Mouse (Mus musculus) liver, embryonic 13.5 days (tissue): ENCODE measurements around the gene Chchd4. TPM values are rescaled to one million over a fixed set of nuclear protein-coding genes. Genes with fewer than 3 reads are reported as not detected.

Source experiments
- ATAC-seq: fragments of 200-750 bp; cut with Nextera tagmentation; 2 replicates; pipeline ENCODE4 v1.8.0; 2017; ENCODE audit warnings: low read depth, mild to moderate bottlenecking, moderate number of reproducible peaks, moderate library complexity
- DNase-seq: peaks from one replicate; pipeline ENCODE4 v3.0.0; 2022
- H3K27ac ChIP-seq: fragments of 300-500 bp; sonication (generic); 2 replicates; pipeline ENCODE4 v1.5.1; 2015; ENCODE audit warnings: moderate library complexity, mild to moderate bottlenecking, inconsistent platforms
- H3K27me3 ChIP-seq: fragments of 300-500 bp; sonication (generic); 2 replicates; pipeline ENCODE4 v1.6.1; 2015; ENCODE audit warnings: mild to moderate bottlenecking, inconsistent platforms
- H3K36me3 ChIP-seq: fragments of 300-500 bp; sonication (generic); 2 replicates; pipeline ENCODE4 v1.6.1; 2015; ENCODE audit warnings: mild to moderate bottlenecking, inconsistent platforms
- H3K4me1 ChIP-seq: fragments of 300-500 bp; sonication (generic); replicated peaks from 2 replicates; pipeline ENCODE4 v1.6.1; 2015; ENCODE audit warnings: inconsistent platforms
- H3K4me2 ChIP-seq: fragments of 300-500 bp; sonication (generic); 2 replicates; pipeline ENCODE4 v1.6.1; 2015; ENCODE audit warnings: inconsistent platforms, mild to moderate bottlenecking, moderate library complexity
- H3K4me3 ChIP-seq: fragments of 300-500 bp; sonication (generic); replicated peaks from 2 replicates; pipeline ENCODE4 v1.5.1; 2015; ENCODE audit warnings: mild to moderate bottlenecking, inconsistent platforms
- H3K9ac ChIP-seq: fragments of 300-500 bp; sonication (generic); 2 replicates; pipeline ENCODE4 v1.6.1; 2015; ENCODE audit warnings: mild to moderate bottlenecking, inconsistent platforms
- H3K9me3 ChIP-seq: fragments of 300-500 bp; sonication (generic); replicated peaks from 2 replicates; pipeline ENCODE4 v1.6.1; 2016; ENCODE audit warnings: inconsistent platforms
- WGBS: fragments of 180-500 bp; shearing (Covaris S2); methylation state at CpG from one replicate; pipeline ENCODE4 v1.1.7; 2015; ENCODE audit not compliant: insufficient replicate concordance; 5-methylcytosine and 5-hydroxymethylcytosine counted together
- polyA plus RNA-seq: library from polyadenylated mRNA; unstranded; fragments of >200 nt; fragmentation: Nextera tagmentation; extraction: Ambion mirVana; gene quantifications from 2 replicates; pipeline ENCODE4 v1.2.1, GENCODE M21; 2015

Gene Chchd4
- polyA plus RNA-seq, result 24.0 and 24.2 TPM in 2 replicates

DNA sequence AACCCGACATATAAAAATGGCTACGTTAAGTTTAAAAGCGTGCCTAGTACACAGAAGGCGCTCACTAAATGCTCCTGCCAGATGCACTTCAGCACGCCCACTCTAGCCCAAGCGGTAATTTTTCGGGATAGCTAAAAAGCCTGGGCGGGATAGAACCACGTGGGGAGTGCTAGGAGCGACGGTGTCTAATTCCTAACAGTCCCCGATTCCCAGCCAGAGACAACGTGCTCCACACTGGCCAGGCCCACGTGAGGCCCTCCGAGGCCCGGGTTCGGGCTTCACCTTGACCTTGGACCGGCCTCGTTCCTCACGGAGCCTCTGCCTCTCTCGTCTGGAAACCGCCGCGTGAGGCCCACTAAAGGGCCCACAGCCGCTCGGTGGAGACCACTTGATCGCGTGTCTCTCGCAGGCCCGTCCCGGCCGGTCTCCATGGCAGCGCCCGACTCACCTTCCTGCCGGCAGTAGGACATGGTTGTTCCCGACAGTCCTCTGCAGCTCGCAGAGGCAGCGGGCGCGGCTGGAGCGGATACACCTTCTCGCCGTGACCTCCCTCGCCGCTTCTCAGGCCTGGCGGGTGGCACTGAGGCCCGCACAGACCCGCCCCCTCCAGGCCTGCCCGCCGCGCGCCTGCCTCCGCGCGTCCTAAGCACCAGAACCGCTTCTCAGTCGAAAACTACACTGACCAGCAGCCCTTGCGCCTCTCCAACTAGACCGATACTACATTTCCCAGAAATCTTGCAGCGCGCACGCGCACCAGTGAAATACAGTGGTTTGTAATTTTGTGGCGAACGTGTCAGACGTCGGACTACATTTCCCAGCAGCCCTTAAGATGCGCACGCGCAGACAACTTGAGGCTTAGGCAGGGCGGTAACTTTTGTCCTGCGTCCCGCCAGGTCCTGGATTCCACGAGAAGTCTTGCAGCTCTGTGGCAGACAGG, at the start of gene Chchd4, which contains the start of gene Tmem43:
Chchd4 (minus strand) TSS at position 679 of the 937 bp plus-strand sequence.
Tmem43 (plus strand) TSS at position 836 of the 937 bp plus-strand sequence.
- H3K9me3 ChIP-seq, result no peaks in the 10 kb centered on the region
- peaks cover 37% of the 10 kb centered on the region for H3K36me3 ChIP-seq
- under 1% methylated on average over 74 of the region's 74 CpGs for WGBS
- peak within 1 kb of the TSS; percentile 87 for H3K27ac ChIP-seq
- DNase-seq, result peak; percentile 99
- peak within 1 kb of the TSS; percentile 92 for H3K4me3 ChIP-seq
- ATAC-seq, result peak; percentile 97
- no peaks in the 10 kb centered on the region for H3K27me3 ChIP-seq
- H3K4me1 ChIP-seq, result peaks cover 53% of the 10 kb centered on the region
- peak within 1 kb of the TSS; percentile 95 for H3K4me2 ChIP-seq
- peak within 1 kb of the TSS; percentile 93 for H3K9ac ChIP-seq

DNA sequence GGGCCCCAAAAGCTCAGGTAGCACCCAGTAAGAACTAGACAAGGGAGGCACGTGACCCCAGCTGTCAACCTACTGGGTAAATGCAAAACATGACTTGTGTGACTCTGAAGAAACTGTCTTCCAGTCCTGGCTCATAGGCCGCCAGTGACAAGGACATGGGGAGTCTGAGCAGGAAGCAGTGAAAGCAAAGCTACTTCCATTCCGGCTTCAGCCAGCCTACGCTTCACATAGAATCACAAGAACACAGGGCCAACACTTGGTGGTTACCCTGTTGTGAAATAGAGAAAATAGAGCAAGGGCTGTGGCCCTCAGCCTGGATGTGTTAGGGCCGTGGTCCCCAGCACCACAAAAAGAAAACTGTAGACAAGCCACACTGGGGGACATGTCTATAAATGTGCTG, 49.5 kb upstream of the Chchd4 start:
- WGBS, result 84% methylated on average over 5 of the region's 5 CpGs
- Histone ChIP-seq H3K27ac (no peak overlapping the region), H3K36me3 (peaks cover 74% of the 10 kb centered on the region), H3K4me1 (peaks cover 5% of the 10 kb centered on the region), H3K4me3 (no peak overlapping the region), H3K9ac (no peak overlapping the region), H3K4me2 (no peak overlapping the region), H3K27me3 (no peaks in the 10 kb centered on the region), H3K9me3 (no peaks in the 10 kb centered on the region)
- no peak for DNase-seq
- ATAC-seq, result no peak

DNA sequence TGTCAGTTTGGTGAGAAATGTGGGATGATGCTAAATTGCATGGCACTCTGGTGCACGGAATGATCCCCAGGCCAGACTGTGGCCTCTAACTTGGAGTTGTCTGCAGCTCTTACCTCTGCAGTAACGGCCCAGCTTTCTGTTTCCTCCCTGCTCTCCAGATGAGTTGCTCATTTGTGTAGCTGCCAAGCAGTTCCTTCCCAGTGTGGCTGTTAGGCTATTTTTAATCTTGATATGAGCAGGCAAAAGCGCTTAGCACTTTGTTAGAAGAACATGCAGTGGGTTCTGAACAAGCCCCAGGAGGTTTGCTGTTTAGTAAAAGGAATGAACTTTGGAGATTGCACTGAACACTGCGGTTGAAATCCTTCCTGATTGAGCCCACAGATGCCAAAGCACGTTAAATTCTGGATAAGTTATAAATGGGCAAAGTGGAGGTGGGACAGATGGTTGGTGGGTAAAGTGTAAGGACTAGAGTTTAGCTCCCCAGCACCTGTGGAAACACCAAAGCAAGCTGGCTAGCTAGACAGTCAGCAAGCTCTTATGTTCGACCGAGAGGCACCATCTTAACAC, 45.2 kb upstream of the Chchd4 start:
- H3K4me3 ChIP-seq, result no peak overlapping the region
- 78% methylated on average over 7 of the region's 7 CpGs for WGBS
- H3K27ac ChIP-seq, result no peak overlapping the region
- H3K36me3 ChIP-seq, result peaks cover 64% of the 10 kb centered on the region
- H3K4me1 ChIP-seq, result peaks cover 40% of the 10 kb centered on the region
- H3K27me3 ChIP-seq, result no peaks in the 10 kb centered on the region
- no peak overlapping the region for H3K9ac ChIP-seq
- no peak for DNase-seq
- no peaks in the 10 kb centered on the region for H3K9me3 ChIP-seq
- ATAC-seq, result no peak
- no peak overlapping the region for H3K4me2 ChIP-seq

DNA sequence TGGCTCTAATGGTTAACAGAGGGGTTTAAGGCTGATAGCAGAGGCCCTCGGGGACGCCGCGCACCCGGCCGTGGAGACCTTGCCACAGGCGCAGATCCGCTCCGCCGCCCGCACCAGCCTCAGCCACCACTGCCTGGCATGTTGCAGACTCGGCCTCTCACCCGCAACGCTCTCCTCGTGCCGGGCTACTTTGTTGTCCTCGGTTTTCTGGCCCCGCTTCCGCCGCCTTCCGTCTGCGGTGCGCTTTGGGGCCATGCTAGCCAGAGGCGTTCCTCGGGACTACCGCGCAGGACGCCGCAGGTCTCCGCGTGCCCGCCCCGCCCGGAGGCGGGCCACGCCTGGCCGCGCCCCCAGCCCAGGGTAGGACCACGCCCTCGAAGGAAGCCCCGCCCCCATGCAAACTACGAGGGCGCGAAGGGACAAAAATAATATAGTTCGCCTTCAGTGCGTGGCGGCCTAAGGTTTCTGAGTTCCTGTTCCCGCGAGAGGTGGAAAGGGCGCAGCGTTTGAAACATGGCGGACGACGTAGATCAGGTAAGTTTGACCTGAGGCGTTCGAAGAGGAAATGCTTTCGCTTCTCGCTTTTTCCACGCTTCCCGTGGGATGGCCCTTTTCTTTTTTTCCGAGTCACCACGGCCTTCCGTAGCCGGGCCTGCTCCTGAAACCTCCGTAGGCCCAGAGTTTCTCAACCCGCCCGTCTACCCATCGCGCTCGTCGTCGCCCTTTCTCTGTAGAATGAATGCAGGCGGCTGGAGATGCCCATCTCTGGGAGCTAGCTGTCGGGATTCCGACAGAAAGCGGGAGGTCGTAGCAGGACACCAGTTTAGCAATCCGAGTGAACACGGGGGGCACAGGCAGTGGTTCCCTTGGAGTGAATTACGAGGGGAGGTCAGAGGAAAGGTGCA, 42.5 kb upstream of the Chchd4 start, which contains the start of the genes Xpc and Lsm3:
Xpc (minus strand) TSS at position 344 of the 905 bp plus-strand sequence.
Lsm3 (plus strand) TSS at position 384 of the 905 bp plus-strand sequence.
- Histone ChIP-seq H3K27me3 (no peaks in the 10 kb centered on the region), H3K4me1 (peaks cover 40% of the 10 kb centered on the region), H3K9me3 (no peaks in the 10 kb centered on the region), H3K27ac (peak within 1 kb of the TSS; percentile 77), H3K4me3 (peak within 1 kb of the TSS; percentile 78), H3K4me2 (peak within 1 kb of the TSS; percentile 96), H3K36me3 (peaks cover 37% of the 10 kb centered on the region), H3K9ac (peak within 1 kb of the TSS; percentile 88)
- peak; percentile 95 for DNase-seq
- peak; percentile 98 for ATAC-seq
- under 1% methylated on average over 80 of the region's 80 CpGs for WGBS

DNA sequence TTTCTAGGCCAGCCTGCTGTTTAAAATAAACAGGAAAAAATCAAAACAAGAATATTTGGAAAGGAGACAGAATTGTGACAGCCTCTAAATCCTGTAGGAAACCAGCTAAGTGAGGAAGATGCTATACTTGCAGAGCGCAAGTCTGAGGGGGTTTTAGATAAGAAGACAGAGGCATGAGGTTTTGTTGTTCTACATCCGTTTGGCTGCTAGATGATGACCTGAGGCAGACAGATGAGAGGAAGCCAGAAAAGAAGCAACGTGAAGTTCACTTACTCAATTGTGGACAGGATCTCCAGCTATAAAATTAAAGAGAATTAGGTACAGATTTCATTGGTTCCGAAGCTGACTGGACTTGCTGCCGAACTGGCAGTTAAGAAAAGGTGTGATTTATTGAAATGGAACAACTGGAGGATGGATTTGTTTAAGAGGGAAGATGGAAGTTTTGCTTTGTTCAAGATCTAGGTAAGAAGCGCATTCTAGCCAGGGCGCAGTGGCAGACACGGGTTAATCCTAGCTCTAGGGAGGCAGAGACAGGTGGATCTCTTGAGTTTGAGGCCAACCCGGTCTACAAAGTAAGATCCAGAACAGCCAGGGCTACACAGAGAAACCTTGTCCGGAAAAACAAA, 41.5 kb upstream of the Chchd4 start:
- no peaks in the 10 kb centered on the region for H3K27me3 ChIP-seq
- H3K9ac ChIP-seq, result peak overlapping the region; percentile 80
- peak overlapping the region; percentile 78 for H3K4me3 ChIP-seq
- ATAC-seq, result no peak
- H3K27ac ChIP-seq, result peak overlapping the region; percentile 23; the same call in 1 of the 2 replicates
- no peaks in the 10 kb centered on the region for H3K9me3 ChIP-seq
- 15% methylated on average over 10 of the region's 10 CpGs for WGBS
- peak overlapping the region; percentile 96 for H3K4me2 ChIP-seq
- peaks cover 40% of the 10 kb centered on the region for H3K4me1 ChIP-seq
- H3K36me3 ChIP-seq, result peaks cover 27% of the 10 kb centered on the region
- DNase-seq, result no peak

DNA sequence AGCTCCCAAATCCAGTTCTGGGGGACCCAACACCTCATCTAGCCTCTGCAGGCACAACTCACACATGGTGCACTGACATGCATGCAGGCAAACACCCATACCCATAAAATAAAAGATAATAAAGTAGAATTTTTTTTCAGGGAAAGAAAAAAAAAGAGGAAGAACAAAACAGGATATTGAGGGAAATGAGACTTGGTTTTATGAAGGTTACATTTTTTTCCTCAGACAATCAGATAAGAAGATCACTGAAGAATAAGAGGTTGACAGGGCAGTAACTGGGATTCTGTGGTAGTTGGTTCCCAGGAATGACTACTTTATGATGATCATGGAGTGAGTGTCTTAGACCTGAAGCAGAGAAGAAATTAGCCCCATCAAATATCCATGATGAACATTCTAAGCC, 40.8 kb upstream of the Chchd4 start:
- H3K4me1 ChIP-seq, result peaks cover 40% of the 10 kb centered on the region
- DNase-seq, result no peak
- no peak overlapping the region for H3K9ac ChIP-seq
- H3K9me3 ChIP-seq, result no peaks in the 10 kb centered on the region
- peaks cover 20% of the 10 kb centered on the region for H3K36me3 ChIP-seq
- H3K27ac ChIP-seq, result no peak overlapping the region
- no peak overlapping the region for H3K4me3 ChIP-seq
- no peaks in the 10 kb centered on the region for H3K27me3 ChIP-seq
- H3K4me2 ChIP-seq, result peak overlapping the region; percentile 96
- ATAC-seq, result no peak

DNA sequence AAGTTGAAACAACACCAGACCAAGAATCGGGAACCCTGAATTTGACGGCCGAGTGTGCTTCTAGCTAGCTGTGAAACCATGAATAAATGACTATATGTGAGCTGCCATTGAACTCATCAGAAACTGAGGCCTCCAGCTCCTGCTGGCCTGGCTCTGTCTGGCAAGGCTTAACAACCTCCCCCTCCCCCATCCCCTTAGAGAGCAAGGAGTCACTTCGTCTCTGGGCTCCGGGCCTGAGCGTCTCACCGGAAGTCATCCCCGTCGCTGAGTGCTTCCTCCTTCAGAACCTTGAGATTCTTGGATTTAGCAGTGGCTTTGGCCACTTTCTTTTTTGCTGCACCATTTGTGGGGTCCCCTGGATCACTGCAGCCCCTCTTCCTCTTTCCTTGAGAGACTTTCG, 36.9 kb upstream of the Chchd4 start:
- H3K27ac ChIP-seq, result no peak overlapping the region
- H3K4me3 ChIP-seq, result no peak overlapping the region
- H3K27me3 ChIP-seq, result no peaks in the 10 kb centered on the region
- no peaks in the 10 kb centered on the region for H3K9me3 ChIP-seq
- WGBS, result 65% methylated on average over 10 of the region's 10 CpGs
- H3K4me2 ChIP-seq, result no peak overlapping the region
- no peak overlapping the region for H3K9ac ChIP-seq
- H3K4me1 ChIP-seq, result peaks cover 23% of the 10 kb centered on the region
- DNase-seq (no peak), ATAC-seq (no peak)
- peaks cover 31% of the 10 kb centered on the region for H3K36me3 ChIP-seq

DNA sequence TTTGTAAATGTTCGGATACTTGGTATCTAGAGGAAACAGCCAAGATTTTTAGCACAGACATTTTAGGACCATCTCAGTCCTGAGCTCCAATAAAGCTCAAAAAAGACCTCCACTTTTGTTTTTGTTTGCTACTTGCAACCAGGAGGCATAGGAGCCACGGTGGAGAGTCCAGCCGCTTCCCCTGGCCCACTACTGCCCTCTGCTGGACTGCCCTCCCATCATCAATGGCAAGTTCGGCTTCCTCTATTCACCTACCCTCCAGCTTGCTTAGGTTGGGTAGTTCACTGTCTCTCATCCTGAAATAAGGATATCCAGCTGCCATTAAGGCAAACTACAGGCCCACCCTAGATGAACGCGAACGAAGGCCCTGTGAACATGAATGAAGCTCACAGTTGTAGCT, 36.0 kb upstream of the Chchd4 start:
- DNase-seq (peak; percentile 52), ATAC-seq (peak; percentile 65; the same call in 1 of the 2 replicates)
- 32% methylated on average over 7 of the region's 7 CpGs for WGBS

DNA sequence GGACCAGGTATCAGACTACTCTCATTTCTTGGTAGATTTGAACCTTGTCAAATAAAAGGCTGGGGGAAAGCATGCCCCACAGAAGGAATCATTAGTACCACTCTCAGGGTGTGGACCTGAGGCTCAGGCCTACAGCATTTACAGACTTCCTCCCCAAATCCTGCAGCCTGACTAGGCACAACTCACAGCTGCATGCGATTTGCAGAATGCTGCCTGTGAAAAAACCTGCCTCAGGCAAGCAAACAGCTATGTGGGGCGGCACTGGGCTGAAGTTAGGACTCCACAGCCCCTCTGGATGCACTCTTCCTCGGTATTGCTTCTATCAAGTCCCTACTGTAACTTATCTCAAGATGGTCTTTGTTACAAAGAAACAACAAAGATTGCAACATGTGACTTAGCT, 34.7 kb upstream of the Chchd4 start:
- Histone ChIP-seq H3K4me1 (peaks cover 7% of the 10 kb centered on the region; the same call in 1 of the 2 replicates), H3K4me3 (no peak overlapping the region), H3K9ac (no peak overlapping the region), H3K27ac (no peak overlapping the region), H3K4me2 (no peak overlapping the region), H3K27me3 (no peaks in the 10 kb centered on the region), H3K36me3 (peaks cover 52% of the 10 kb centered on the region), H3K9me3 (no peaks in the 10 kb centered on the region)
- DNase-seq (no peak), ATAC-seq (no peak)
- 70% methylated on average over 3 of the region's 3 CpGs for WGBS

More for the DNA sequence above, 36.0 kb upstream of the Chchd4 start:
- Histone ChIP-seq H3K36me3 (peaks cover 40% of the 10 kb centered on the region), H3K9me3 (no peaks in the 10 kb centered on the region), H3K27me3 (no peaks in the 10 kb centered on the region), H3K4me2 (no peak overlapping the region), H3K4me1 (peaks cover 14% of the 10 kb centered on the region), H3K9ac (no peak overlapping the region), H3K27ac (no peak overlapping the region), H3K4me3 (no peak overlapping the region)

DNA sequence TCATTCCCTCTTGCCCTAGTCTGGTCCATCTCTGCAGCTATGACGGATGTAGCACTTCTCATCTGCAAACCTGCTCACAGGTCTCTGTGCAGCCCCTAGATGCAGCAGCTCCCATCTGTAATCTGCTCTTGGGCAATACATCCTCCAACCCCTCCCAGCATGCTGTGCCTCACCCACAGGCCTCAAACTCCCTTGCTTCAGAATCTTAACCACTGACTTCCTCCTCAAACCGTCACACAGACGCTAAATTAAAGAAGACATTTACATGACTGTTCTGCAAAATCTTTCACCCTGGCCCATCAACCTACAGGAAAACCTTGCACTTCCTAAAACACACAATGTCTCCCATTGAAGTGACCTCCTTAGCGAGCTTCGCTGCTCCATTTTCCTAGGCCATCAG, 32.7 kb upstream of the Chchd4 start:
- H3K27ac ChIP-seq, result 0 out of 2 replicates have a peak overlapping the region, but pooled peaks have one; percentile 47
- peaks cover 7% of the 10 kb centered on the region; the same call in 1 of the 2 replicates for H3K4me1 ChIP-seq
- DNase-seq (peak; percentile 11), ATAC-seq (peak; percentile 50; the same call in 1 of the 2 replicates)
- H3K4me2 ChIP-seq, result no peak overlapping the region
- H3K4me3 ChIP-seq, result no peak overlapping the region
- WGBS, result 41% methylated on average over 5 of the region's 5 CpGs
- H3K27me3 ChIP-seq, result no peaks in the 10 kb centered on the region
- H3K9me3 ChIP-seq, result no peaks in the 10 kb centered on the region
- H3K36me3 ChIP-seq, result peaks cover 67% of the 10 kb centered on the region
- no peak overlapping the region for H3K9ac ChIP-seq
